12 mouse cellular contexts compared by ENCODE assay signal in genomic region chr16:78371491-78372046, GRCm38 (mm10). TPM values are rescaled to one million over a fixed set of nuclear protein-coding genes. Genes with fewer than 3 reads are reported as not detected.
A peak's percentile ranks its signal among the peaks of the same experiment; 100 is the strongest.
DNase-seq lines count a peak whose midpoint lies in the region.
"Had no signal": no experiment of that assay in that cellular context is flagged by ENCODE, and none has a peak within 500 bp of the region (broad histone marks: within the 10 kb centered on the region; RNA-seq: fewer than 3 reads in every experiment).

No protein-coding gene starts in this region.

- DNase-seq in kidney, postnatal 14 days, result peak; percentile 30
- DNase-seq in kidney, adult 11 months, result no peak
- peak; percentile 19 for DNase-seq in R1 (ENCODE audit: low read depth, low spot score)
- peak; percentile 58 to 68 for DNase-seq in adrenal gland, postnatal 36 days
- DNase-seq in lung, postnatal 36 days, result peak; percentile 62
- DNase-seq in cerebellum, postnatal 4 days (ENCODE audit: low spot score in 2 of 2), result no peak
- DNase-seq in cerebellum, adult 11-12 months, result no peak
- DNase-seq: cerebellum, adult 11 months; embryo, embryonic 11 days; gastrocnemius, adult 2 months; left cerebral cortex, postnatal 4 days; thymus, adult 2 months had no signal

RNA-seq across cellular contexts. Expression of gene Btg3, which starts 5.4 kb away (rescaled TPM):
- total RNA-seq in adrenal gland, postnatal 36 days (2021), result 10 to 100 TPM; 40.5 to 41.1 TPM

Comparison
In these comparisons a context has a peak if more than half of its experiments do, and no peak if none do; other contexts are left out.
1. DNase-seq: peak in kidney, postnatal 14 days (single experiment), R1 (single experiment), adrenal gland, postnatal 36 days (2 of 2) and lung, postnatal 36 days (single experiment); none in kidney, adult 11 months (single experiment), cerebellum, postnatal 4 days (0 of 2) and cerebellum, adult 11-12 months (single experiment).